Mouse (Mus musculus) limb, embryonic 14.5 days (tissue): ENCODE data around the gene Cfap299. TPM values are rescaled to one million over a fixed set of nuclear protein-coding genes. Genes with fewer than 3 reads are reported as not detected.

Experiments used
- ATAC-seq: fragments of 200-750 bp; cut with Nextera tagmentation; 2 replicates; pipeline ENCODE4 v1.8.0; 2017; ENCODE audit warnings: low read depth, moderate number of reproducible peaks, moderate TSS enrichment; ENCODE audit not compliant: low FRiP score
- DNase-seq: peaks from one replicate; pipeline ENCODE4 v3.0.0-alpha.2; 2015; ENCODE audit warnings: low spot score
- H3K27ac ChIP-seq: fragments of 300-500 bp; sonication (generic); replicated peaks from 2 replicates; pipeline ENCODE4 v1.5.1; 2014; ENCODE audit warnings: low read depth, mild to moderate bottlenecking, low read length, moderate library complexity, mixed read lengths
- H3K27me3 ChIP-seq: fragments of 300-500 bp; sonication (generic); 2 replicates; pipeline ENCODE4 v1.6.1; 2014; ENCODE audit warnings: low read length, mixed read lengths; ENCODE audit not compliant: control insufficient read depth, insufficient read depth
- H3K36me3 ChIP-seq: fragments of 300-500 bp; sonication (generic); 2 replicates; pipeline ENCODE4 v1.6.1; 2014; ENCODE audit warnings: mild to moderate bottlenecking, low read length, moderate library complexity, mixed read lengths; ENCODE audit not compliant: control insufficient read depth, insufficient read depth
- H3K4me1 ChIP-seq: fragments of 300-500 bp; sonication (generic); 2 replicates; pipeline ENCODE4 v1.6.1; 2014; ENCODE audit warnings: antibody characterized with exemption, low read length, mixed read lengths; ENCODE audit not compliant: control insufficient read depth, insufficient read depth
- H3K4me2 ChIP-seq: fragments of 300-500 bp; sonication (generic); replicated peaks from 2 replicates; pipeline ENCODE4 v1.6.1; 2014; ENCODE audit warnings: low read depth, mild to moderate bottlenecking, low read length, moderate library complexity; ENCODE audit not compliant: severe bottlenecking
- H3K4me3 ChIP-seq: fragments of 300-500 bp; sonication (generic); replicated peaks from 2 replicates; pipeline ENCODE4 v1.5.1; 2014; ENCODE audit warnings: low read length
- H3K9ac ChIP-seq: fragments of 300-500 bp; sonication (generic); 2 replicates; pipeline ENCODE4 v1.6.1; 2014; ENCODE audit warnings: mild to moderate bottlenecking, low read depth, low read length, moderate library complexity; ENCODE audit not compliant: severe bottlenecking
- H3K9me3 ChIP-seq: fragments of 300-500 bp; sonication (generic); 2 replicates; pipeline ENCODE4 v1.6.1; 2016; ENCODE audit warnings: low read length; ENCODE audit not compliant: control insufficient read depth
- POLR2A ChIP-seq: fragments of 200-500 bp; IDR thresholded peaks from 2 replicates; pipeline ENCODE4 v1.8.0; 2012; ENCODE audit warnings: inconsistent platforms, mild to moderate bottlenecking, moderate library complexity, borderline replicate concordance; ENCODE audit not compliant: insufficient read depth, insufficient read length; ENCODE audit errors: extremely low read depth
- WGBS: fragments of 180-500 bp; shearing (Covaris S2); extraction: QIAGEN DNeasy Blood & Tissue Kit; methylation state at CpG from one replicate; pipeline ENCODE4 v1.1.7; 2014; 5-methylcytosine and 5-hydroxymethylcytosine counted together
- polyA plus RNA-seq, 2 experiments: library from polyadenylated mRNA; depleted of rRNA in 1 of 2; stranded (reverse) in 1 of 2; unstranded in 1 of 2; fragments of >200 nt; fragmentation: Nextera tagmentation in 1 of 2; extraction: Ambion mirVana in 1 of 2; gene quantifications; 2 replicates each; pipeline versions ENCODE4 v1.2.1 to v1.2.3; 2012 to 2014

Gene Cfap299
- polyA plus RNA-seq, 2 experiments, result 0.15 to 0.74 TPM

- no peaks in the 10 kb centered on the region for H3K4me1 ChIP-seq
- no peaks in the 10 kb centered on the region for H3K9me3 ChIP-seq
- H3K27me3 ChIP-seq, result no peaks in the 10 kb centered on the region
- no peak for ATAC-seq
- no peaks in the 10 kb centered on the region for H3K36me3 ChIP-seq
- no peak for TF ChIP-seq POLR2A
- H3K27ac ChIP-seq, result no peak overlapping the region
- no peak overlapping the region for H3K4me3 ChIP-seq
- DNase-seq, result no peak
- WGBS, result 88% methylated on average over 6 of the region's 6 CpGs
- no peak overlapping the region for H3K9ac ChIP-seq
- H3K4me2 ChIP-seq, result no peak overlapping the region
Observed at GRCm38 (mm10) chr5:98804761-98805160, 475.7 kb downstream of the Cfap299 start.

GRCm38 (mm10) chr5:98806492-98806891 lies 477.4 kb downstream of the Cfap299 start:
- DNase-seq (no peak), ATAC-seq (no peak)
- Histone ChIP-seq H3K4me3 (no peak overlapping the region), H3K9ac (no peak overlapping the region), H3K9me3 (no peaks in the 10 kb centered on the region), H3K27ac (no peak overlapping the region), H3K27me3 (no peaks in the 10 kb centered on the region), H3K4me1 (no peaks in the 10 kb centered on the region), H3K36me3 (no peaks in the 10 kb centered on the region), H3K4me2 (no peak overlapping the region)
- 95% methylated on average over 4 of the region's 4 CpGs for WGBS
- no peak for TF ChIP-seq POLR2A

GRCm38 (mm10) chr5:98807022-98807421 lies 477.9 kb downstream of the Cfap299 start:
- Histone ChIP-seq H3K27me3 (no peaks in the 10 kb centered on the region), H3K36me3 (no peaks in the 10 kb centered on the region), H3K4me1 (no peaks in the 10 kb centered on the region), H3K4me2 (no peak overlapping the region), H3K9me3 (no peaks in the 10 kb centered on the region), H3K9ac (no peak overlapping the region), H3K4me3 (no peak overlapping the region), H3K27ac (no peak overlapping the region)
- WGBS, result 69% methylated on average over 7 of the region's 7 CpGs
- no peak for TF ChIP-seq POLR2A
- ATAC-seq, result no peak
- DNase-seq, result peak; percentile 23

- TF ChIP-seq POLR2A, result no peak
- Histone ChIP-seq H3K9me3 (no peaks in the 10 kb centered on the region), H3K4me3 (no peak overlapping the region), H3K4me1 (no peaks in the 10 kb centered on the region), H3K27me3 (no peaks in the 10 kb centered on the region), H3K9ac (no peak overlapping the region), H3K36me3 (no peaks in the 10 kb centered on the region), H3K4me2 (no peak overlapping the region), H3K27ac (no peak overlapping the region)
- DNase-seq (no peak), ATAC-seq (no peak)
- WGBS, result 54% methylated on average over 9 of the region's 9 CpGs
Observed at GRCm38 (mm10) chr5:98807953-98808352, 478.8 kb downstream of the Cfap299 start.

- Histone ChIP-seq H3K27me3 (no peaks in the 10 kb centered on the region), H3K27ac (no peak overlapping the region), H3K9ac (no peak overlapping the region), H3K9me3 (no peaks in the 10 kb centered on the region), H3K36me3 (no peaks in the 10 kb centered on the region), H3K4me3 (no peak overlapping the region), H3K4me2 (no peak overlapping the region), H3K4me1 (no peaks in the 10 kb centered on the region)
- DNase-seq (no peak), ATAC-seq (no peak)
- 89% methylated on average over 1 of the region's 1 CpGs for WGBS
- no peak for TF ChIP-seq POLR2A
Observed at GRCm38 (mm10) chr5:98812380-98812779, 483.3 kb downstream of the Cfap299 start.

GRCm38 (mm10) chr5:98815269-98815668 lies 486.2 kb downstream of the Cfap299 start:
- 85% methylated on average over 1 of the region's 1 CpGs for WGBS
- Histone ChIP-seq H3K9me3 (no peaks in the 10 kb centered on the region), H3K27me3 (no peaks in the 10 kb centered on the region), H3K4me3 (no peak overlapping the region), H3K9ac (no peak overlapping the region), H3K4me1 (no peaks in the 10 kb centered on the region), H3K27ac (no peak overlapping the region), H3K36me3 (no peaks in the 10 kb centered on the region), H3K4me2 (no peak overlapping the region)
- TF ChIP-seq POLR2A, result no peak
- DNase-seq (no peak), ATAC-seq (no peak)
